Mouse (Mus musculus): Measurements from ENCODE around the gene Arl6ip6. TPM values are rescaled to one million over a fixed set of nuclear protein-coding genes. Genes with fewer than 3 reads are reported as not detected.

Arl6ip6 gene
- total RNA-seq, 2 experiments from 2014 or later = 24.7 to 35.0 TPM

Other genes with a start within 250 kb of the Arl6ip6 start
- 101 and 115 TPM in 2 replicates for gene Prpf40a, start 442 bp upstream of the Arl6ip6 start, total RNA-seq (2014; fragmentation: Nextera tagmentation)
- gene Prpf40a, start 442 bp upstream of the Arl6ip6 start, total RNA-seq (2017) = 198 and 237 TPM in 2 replicates

All from granulocyte monocyte progenitor cell, adult 5-6 weeks (primary cell).